ENCODE assay signal across 22 mouse cellular contexts in the genomic region with DNA sequence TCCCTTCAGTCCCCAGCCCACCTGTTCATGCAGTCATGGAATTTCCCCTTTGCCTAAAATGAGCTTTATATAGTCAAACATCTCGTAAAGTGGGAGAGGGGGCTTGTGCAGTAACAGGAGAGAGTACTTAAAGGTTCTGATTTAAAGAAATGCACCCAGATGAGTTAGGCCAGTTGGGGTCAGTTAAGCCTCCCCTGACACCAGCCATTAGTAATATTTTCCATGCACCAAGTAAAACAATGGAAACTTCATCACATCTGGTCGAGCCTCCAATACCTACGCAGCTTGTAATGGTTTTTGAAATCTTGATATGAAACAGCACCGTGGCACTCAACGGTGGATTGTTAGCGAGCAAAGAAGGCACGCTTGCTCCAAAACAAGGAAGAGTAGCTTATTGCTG.
"Had no signal": no experiment of that assay in that cellular context is flagged by ENCODE, and none has a peak within 500 bp of the region (broad histone marks: within the 10 kb centered on the region; RNA-seq: fewer than 3 reads in every experiment).

No protein-coding gene starts in this region.

- DNase-seq: kidney, adult 11 months; kidney, adult 8-10 months; kidney, postnatal 10 days; kidney, postnatal 36 days; layer of hippocampus, postnatal 36 days; liver; lung, adult 2 months; lung, postnatal 14 days; lung, postnatal 4 days; retina, postnatal 1 day; right cerebral cortex, postnatal 25 days; spleen, adult 18-20 months; thymus, postnatal 25 days had no signal

- H3K9ac ChIP-seq: kidney, embryonic 15.5 days; liver, embryonic 12.5 days; liver, embryonic 15.5 days; midbrain, embryonic 12.5 days; neural tube, embryonic 13.5 days; stomach, embryonic 15.5 days had no signal

- ATAC-seq: liver, embryonic 12.5 days; midbrain, embryonic 16.5 days had no signal

- H3K9me3 ChIP-seq: kidney, embryonic 15.5 days; liver, embryonic 12.5 days; liver, embryonic 15.5 days; midbrain, embryonic 12.5 days; neural tube, embryonic 13.5 days; stomach, embryonic 15.5 days had no signal

- H3K36me3 ChIP-seq: kidney, embryonic 15.5 days; liver, embryonic 12.5 days; liver, embryonic 15.5 days; midbrain, embryonic 12.5 days; neural tube, embryonic 13.5 days; stomach, embryonic 15.5 days had no signal

- H3K4me3 ChIP-seq: kidney, embryonic 15.5 days; left cerebral cortex, adult 2 months; liver, embryonic 12.5 days; liver, embryonic 15.5 days; midbrain, embryonic 12.5 days; myocyte; neural tube, embryonic 13.5 days; stomach, embryonic 15.5 days had no signal

- H3K4me2 ChIP-seq: kidney, embryonic 15.5 days; liver, embryonic 12.5 days; liver, embryonic 15.5 days; midbrain, embryonic 12.5 days; neural tube, embryonic 13.5 days; stomach, embryonic 15.5 days had no signal

- H3K27ac ChIP-seq: kidney, embryonic 15.5 days; left cerebral cortex, adult 2 months; liver, embryonic 12.5 days; liver, embryonic 15.5 days; midbrain, embryonic 12.5 days; neural tube, embryonic 13.5 days; stomach, embryonic 15.5 days had no signal

- H3K4me1 ChIP-seq: kidney, embryonic 15.5 days; liver, embryonic 12.5 days; liver, embryonic 15.5 days; neural tube, embryonic 13.5 days; stomach, embryonic 15.5 days had no signal

- H3K27me3 ChIP-seq: kidney, embryonic 15.5 days; liver, embryonic 12.5 days; liver, embryonic 15.5 days; midbrain, embryonic 12.5 days; neural tube, embryonic 13.5 days; stomach, embryonic 15.5 days had no signal
